Mouse (Mus musculus) hindbrain, embryonic 14.5 days (tissue): ENCODE measurements around the gene Foxi1. TPM values are rescaled to one million over a fixed set of nuclear protein-coding genes. Genes with fewer than 3 reads are reported as not detected.
A peak's percentile ranks its signal among the peaks of the same experiment; 100 is the strongest.
"Not testable (repeated sequence)": the region's sequence is repeated elsewhere in the genome, so short reads cannot be mapped to it uniquely, and the experiment has no call there.

Source experiments
- ATAC-seq: fragments of 200-750 bp; cut with Nextera tagmentation; 2 replicates; pipeline ENCODE4 v1.8.0; 2017; ENCODE audit warnings: moderate number of reproducible peaks, mild to moderate bottlenecking, moderate TSS enrichment, moderate library complexity; ENCODE audit not compliant: low FRiP score
- DNase-seq: peaks from one replicate; pipeline ENCODE4 v3.0.0-alpha.2; 2015; ENCODE audit warnings: low spot score
- H3K27ac ChIP-seq: fragments of 300-500 bp; sonication (generic); 2 replicates; pipeline ENCODE4 v1.5.1; 2014; ENCODE audit warnings: mild to moderate bottlenecking, moderate library complexity
- H3K27me3 ChIP-seq: fragments of 300-500 bp; sonication (generic); 2 replicates; pipeline ENCODE4 v1.6.1; 2014; ENCODE audit warnings: mild to moderate bottlenecking, low read length, mixed read lengths; ENCODE audit not compliant: control insufficient read depth, insufficient read depth
- H3K36me3 ChIP-seq: fragments of 300-500 bp; sonication (generic); replicated peaks from 2 replicates; pipeline ENCODE4 v1.6.1; 2014; ENCODE audit not compliant: control insufficient read depth, insufficient read depth
- H3K4me1 ChIP-seq: fragments of 300-500 bp; sonication (generic); replicated peaks from 2 replicates; pipeline ENCODE4 v1.6.1; 2014; ENCODE audit warnings: antibody characterized with exemption, low read length, mixed read lengths; ENCODE audit not compliant: control insufficient read depth, insufficient read depth
- H3K4me2 ChIP-seq: fragments of 300-500 bp; sonication (generic); replicated peaks from 2 replicates; pipeline ENCODE4 v1.6.1; 2014; ENCODE audit warnings: mild to moderate bottlenecking, moderate library complexity
- H3K4me3 ChIP-seq: fragments of 300-500 bp; sonication (generic); replicated peaks from 2 replicates; pipeline ENCODE4 v1.5.1; 2014; ENCODE audit warnings: mild to moderate bottlenecking, low read length
- H3K9ac ChIP-seq: fragments of 300-500 bp; sonication (generic); 2 replicates; pipeline ENCODE4 v1.6.1; 2014
- H3K9me3 ChIP-seq: fragments of 300-500 bp; sonication (generic); 2 replicates; pipeline ENCODE4 v1.6.1; 2016; ENCODE audit warnings: low read length; ENCODE audit not compliant: control insufficient read depth
- WGBS: fragments of 180-500 bp; shearing (Covaris S2); extraction: QIAGEN DNeasy Blood & Tissue Kit; methylation state at CpG from one replicate; pipeline ENCODE4 v1.1.7; 2014; 5-methylcytosine and 5-hydroxymethylcytosine counted together
- polyA plus RNA-seq: library from polyadenylated mRNA; unstranded; fragments of >200 nt; fragmentation: Nextera tagmentation; extraction: Ambion mirVana; gene quantifications from 2 replicates; pipeline ENCODE4 v1.2.1, GENCODE M21; 2014

Foxi1 gene
- polyA plus RNA-seq = not detected in 2 replicates

GRCm38 (mm10) chr11:34207989-34208388 lies at the start of gene Foxi1:
Gene Foxi1 (minus strand): TSS chr11:34208089.
- Histone ChIP-seq H3K4me1 (no peaks in the 10 kb centered on the region), H3K27ac (no peak within 1 kb of the TSS), H3K36me3 (no peaks in the 10 kb centered on the region), H3K27me3 (no peaks in the 10 kb centered on the region), H3K4me3 (no peak within 1 kb of the TSS), H3K9ac (no peak within 1 kb of the TSS), H3K9me3 (no peaks in the 10 kb centered on the region), H3K4me2 (no peak within 1 kb of the TSS)
- no peak for ATAC-seq
- no peak for DNase-seq
- WGBS = 82% methylated on average over 8 of the region's 10 CpGs

- DNase-seq = no peak
- Histone ChIP-seq H3K4me2 (no peak overlapping the region), H3K4me3 (no peak overlapping the region), H3K9ac (no peak overlapping the region), H3K4me1 (no peaks in the 10 kb centered on the region), H3K36me3 (no peaks in the 10 kb centered on the region), H3K27ac (no peak overlapping the region), H3K27me3 (no peaks in the 10 kb centered on the region), H3K9me3 (0 out of 2 replicates have a peak, but pooled peaks cover 3% of the 10 kb centered on the region)
- ATAC-seq = no peak
- WGBS = 62% methylated on average over 6 of the region's 6 CpGs
Measured at GRCm38 (mm10) chr11:34242979-34243378, 35.1 kb upstream of the Foxi1 start.

GRCm38 (mm10) chr11:34240252-34240651 lies 32.4 kb upstream of the Foxi1 start:
- ATAC-seq (no peak), DNase-seq (no peak)
- 100% methylated on average over 1 of the region's 1 CpGs for WGBS
- no peak overlapping the region for H3K4me3 ChIP-seq
- H3K27ac ChIP-seq = no peak overlapping the region
- H3K4me1 ChIP-seq = no peaks in the 10 kb centered on the region
- 0 out of 2 replicates have a peak, but pooled peaks cover 3% of the 10 kb centered on the region for H3K9me3 ChIP-seq
- H3K36me3 ChIP-seq = no peaks in the 10 kb centered on the region
- no peaks in the 10 kb centered on the region for H3K27me3 ChIP-seq
- H3K9ac ChIP-seq = no peak overlapping the region
- H3K4me2 ChIP-seq = no peak overlapping the region

- H3K27me3 ChIP-seq = no peaks in the 10 kb centered on the region
- H3K4me1 ChIP-seq = no peaks in the 10 kb centered on the region
- H3K9me3 ChIP-seq = 0 out of 2 replicates have a peak, but pooled peaks cover 3% of the 10 kb centered on the region
- H3K4me2 ChIP-seq = no peak overlapping the region
- no peaks in the 10 kb centered on the region for H3K36me3 ChIP-seq
- ATAC-seq (no peak), DNase-seq (no peak)
- H3K9ac ChIP-seq = no peak overlapping the region
- H3K4me3 ChIP-seq = no peak overlapping the region
- WGBS = 90% methylated on average over 2 of the region's 2 CpGs
- H3K27ac ChIP-seq = no peak overlapping the region
Measured at GRCm38 (mm10) chr11:34239691-34240090, 31.8 kb upstream of the Foxi1 start.

- Histone ChIP-seq H3K9ac (no peak overlapping the region), H3K27me3 (no peaks in the 10 kb centered on the region), H3K9me3 (no peaks in the 10 kb centered on the region), H3K4me3 (no peak overlapping the region), H3K36me3 (no peaks in the 10 kb centered on the region), H3K4me1 (no peaks in the 10 kb centered on the region), H3K27ac (no peak overlapping the region), H3K4me2 (no peak overlapping the region)
- WGBS = 88% methylated on average over 6 of the region's 6 CpGs
- no peak for DNase-seq
- no peak for ATAC-seq
Measured at GRCm38 (mm10) chr11:34236885-34237284, 29.0 kb upstream of the Foxi1 start.

GRCm38 (mm10) chr11:34236091-34236759 lies 28.3 kb upstream of the Foxi1 start:
- H3K27me3 ChIP-seq = no peaks in the 10 kb centered on the region
- no peak for ATAC-seq
- no peak overlapping the region for H3K9ac ChIP-seq
- no peak overlapping the region for H3K27ac ChIP-seq
- H3K4me3 ChIP-seq = no peak overlapping the region
- H3K4me1 ChIP-seq = no peaks in the 10 kb centered on the region
- H3K9me3 ChIP-seq = no peaks in the 10 kb centered on the region
- WGBS = 43% methylated on average over 5 of the region's 5 CpGs
- peak; percentile 38 for DNase-seq
- H3K4me2 ChIP-seq = no peak overlapping the region
- H3K36me3 ChIP-seq = no peaks in the 10 kb centered on the region

- WGBS = 37% methylated on average over 6 of the region's 6 CpGs
- Histone ChIP-seq H3K9me3 (no peaks in the 10 kb centered on the region), H3K4me2 (no peak overlapping the region), H3K9ac (no peak overlapping the region), H3K27ac (no peak overlapping the region), H3K36me3 (no peaks in the 10 kb centered on the region), H3K27me3 (no peaks in the 10 kb centered on the region), H3K4me3 (no peak overlapping the region), H3K4me1 (no peaks in the 10 kb centered on the region)
- ATAC-seq (peak; percentile 65; the same call in 1 of the 2 replicates), DNase-seq (peak; percentile 84)
Measured at GRCm38 (mm10) chr11:34228758-34229364, 21.0 kb upstream of the Foxi1 start.

GRCm38 (mm10) chr11:34227180-34227579 lies 19.3 kb upstream of the Foxi1 start:
- no peak overlapping the region for H3K4me3 ChIP-seq
- no peak overlapping the region for H3K9ac ChIP-seq
- WGBS = 52% methylated on average over 1 of the region's 1 CpGs
- no peak for ATAC-seq
- no peaks in the 10 kb centered on the region for H3K36me3 ChIP-seq
- no peak overlapping the region for H3K27ac ChIP-seq
- no peaks in the 10 kb centered on the region for H3K9me3 ChIP-seq
- no peaks in the 10 kb centered on the region for H3K4me1 ChIP-seq
- no peak for DNase-seq
- no peak overlapping the region for H3K4me2 ChIP-seq
- H3K27me3 ChIP-seq = no peaks in the 10 kb centered on the region

- not testable (repeated sequence) for H3K27me3 ChIP-seq, H3K4me1 ChIP-seq, H3K27ac ChIP-seq, H3K4me2 ChIP-seq, H3K36me3 ChIP-seq, ATAC-seq, H3K9ac ChIP-seq, DNase-seq, H3K4me3 ChIP-seq, H3K9me3 ChIP-seq
- 94% methylated on average over 4 of the region's 4 CpGs for WGBS
Measured at GRCm38 (mm10) chr11:34220596-34220995, 12.7 kb upstream of the Foxi1 start.
